Mouse (Mus musculus) heart, embryonic 13.5 days (tissue): ENCODE data around the gene Cpz. TPM values are rescaled to one million over a fixed set of nuclear protein-coding genes. Genes with fewer than 3 reads are reported as not detected.

Experiments used
- ATAC-seq: fragments of 200-750 bp; cut with Nextera tagmentation; 2 replicates; pipeline ENCODE4 v1.8.0; 2017; ENCODE audit warnings: moderate TSS enrichment; ENCODE audit not compliant: insufficient number of reproducible peaks, low FRiP score, low TSS enrichment; ENCODE audit errors: extremely low read depth
- H3K27ac ChIP-seq: fragments of 300-500 bp; sonication (generic); replicated peaks from 2 replicates; pipeline ENCODE4 v1.5.1; 2015; ENCODE audit warnings: moderate library complexity, mild to moderate bottlenecking, inconsistent platforms
- H3K27me3 ChIP-seq: fragments of 300-500 bp; sonication (generic); replicated peaks from 2 replicates; pipeline ENCODE4 v1.6.1; 2015; ENCODE audit warnings: mild to moderate bottlenecking, inconsistent platforms
- H3K36me3 ChIP-seq: fragments of 300-500 bp; sonication (generic); 2 replicates; pipeline ENCODE4 v1.6.1; 2015; ENCODE audit warnings: mild to moderate bottlenecking, inconsistent platforms
- H3K4me1 ChIP-seq: fragments of 300-500 bp; sonication (generic); 2 replicates; pipeline ENCODE4 v1.6.1; 2015; ENCODE audit warnings: inconsistent platforms
- H3K4me2 ChIP-seq: fragments of 300-500 bp; sonication (generic); 2 replicates; pipeline ENCODE4 v1.6.1; 2015; ENCODE audit warnings: inconsistent platforms, mild to moderate bottlenecking, moderate library complexity
- H3K4me3 ChIP-seq: fragments of 300-500 bp; sonication (generic); 2 replicates; pipeline ENCODE4 v1.5.1; 2015; ENCODE audit warnings: moderate library complexity, mild to moderate bottlenecking, inconsistent platforms
- H3K9ac ChIP-seq: fragments of 300-500 bp; sonication (generic); 2 replicates; pipeline ENCODE4 v1.6.1; 2015; ENCODE audit warnings: inconsistent platforms, mild to moderate bottlenecking, moderate library complexity
- H3K9me3 ChIP-seq: fragments of 300-500 bp; sonication (generic); 2 replicates; pipeline ENCODE4 v1.6.1; 2016; ENCODE audit warnings: inconsistent platforms
- WGBS: fragments of 180-500 bp; shearing (Covaris S2); methylation state at CpG from one replicate; pipeline ENCODE4 v1.1.7; 2015; ENCODE audit warnings: mixed read lengths; 5-methylcytosine and 5-hydroxymethylcytosine counted together
- polyA plus RNA-seq: library from polyadenylated mRNA; unstranded; fragments of >200 nt; fragmentation: Nextera tagmentation; extraction: Ambion mirVana; gene quantifications from 2 replicates; pipeline ENCODE4 v1.2.1, GENCODE M21; 2015

Cpz gene
- polyA plus RNA-seq, 1 experiment from 2014 or later = 10.3 TPM

GRCm38 (mm10) chr5:35552838-35553539, 27.5 kb upstream of the Cpz start:
- H3K4me3 ChIP-seq = no peak overlapping the region
- H3K4me2 ChIP-seq = no peak overlapping the region
- no peak overlapping the region for H3K27ac ChIP-seq
- H3K4me1 ChIP-seq = peaks cover 13% of the 10 kb centered on the region
- WGBS = 76% methylated on average over 4 of the region's 4 CpGs
- peaks cover 40% of the 10 kb centered on the region for H3K36me3 ChIP-seq
- H3K9me3 ChIP-seq = no peaks in the 10 kb centered on the region
- ATAC-seq = no peak
- H3K9ac ChIP-seq = no peak overlapping the region
- no peaks in the 10 kb centered on the region for H3K27me3 ChIP-seq

GRCm38 (mm10) chr5:35551855-35552837, 26.6 kb upstream of the Cpz start:
- H3K4me2 ChIP-seq = no peak overlapping the region
- no peak overlapping the region for H3K27ac ChIP-seq
- no peak overlapping the region for H3K4me3 ChIP-seq
- 0 out of 2 replicates have a peak, but pooled peaks cover 4% of the 10 kb centered on the region for H3K4me1 ChIP-seq
- peaks cover 33% of the 10 kb centered on the region for H3K36me3 ChIP-seq
- 40% methylated on average over 7 of the region's 7 CpGs for WGBS
- ATAC-seq = no peak
- H3K9me3 ChIP-seq = no peaks in the 10 kb centered on the region
- H3K27me3 ChIP-seq = peaks cover 1% of the 10 kb centered on the region; the same call in 1 of the 2 replicates
- no peak overlapping the region for H3K9ac ChIP-seq

- Histone ChIP-seq H3K27ac (no peak overlapping the region), H3K36me3 (no peaks in the 10 kb centered on the region), H3K27me3 (peaks cover 5% of the 10 kb centered on the region; the same call in 1 of the 2 replicates), H3K4me2 (no peak overlapping the region), H3K9me3 (no peaks in the 10 kb centered on the region), H3K4me1 (no peaks in the 10 kb centered on the region), H3K4me3 (no peak overlapping the region), H3K9ac (no peak overlapping the region)
- no peak for ATAC-seq
Observed at GRCm38 (mm10) chr5:35546127-35546526, 20.6 kb upstream of the Cpz start.

GRCm38 (mm10) chr5:35541059-35541790, 15.7 kb upstream of the Cpz start:
- Histone ChIP-seq H3K27me3 (peaks cover 2% of the 10 kb centered on the region; the same call in 1 of the 2 replicates), H3K9ac (no peak overlapping the region), H3K4me3 (no peak overlapping the region), H3K9me3 (no peaks in the 10 kb centered on the region), H3K4me2 (no peak overlapping the region), H3K36me3 (no peaks in the 10 kb centered on the region), H3K27ac (no peak overlapping the region), H3K4me1 (0 out of 2 replicates have a peak, but pooled peaks cover 9% of the 10 kb centered on the region)
- ATAC-seq = no peak
- 71% methylated on average over 4 of the region's 4 CpGs for WGBS

- peaks cover 5% of the 10 kb centered on the region for H3K27me3 ChIP-seq
- H3K4me3 ChIP-seq = no peak overlapping the region
- H3K9me3 ChIP-seq = no peaks in the 10 kb centered on the region
- 0 out of 2 replicates have a peak, but pooled peaks cover 9% of the 10 kb centered on the region for H3K4me1 ChIP-seq
- no peak for ATAC-seq
- H3K4me2 ChIP-seq = no peak overlapping the region
- H3K9ac ChIP-seq = no peak overlapping the region; the same call in 1 of the 2 replicates
- no peaks in the 10 kb centered on the region for H3K36me3 ChIP-seq
- no peak overlapping the region for H3K27ac ChIP-seq
- 39% methylated on average over 5 of the region's 5 CpGs for WGBS
Observed at GRCm38 (mm10) chr5:35540555-35540954, 15.1 kb upstream of the Cpz start.

- Histone ChIP-seq H3K27ac (no peak overlapping the region), H3K9me3 (no peaks in the 10 kb centered on the region), H3K9ac (no peak overlapping the region), H3K4me2 (no peak overlapping the region), H3K36me3 (no peaks in the 10 kb centered on the region), H3K4me3 (no peak overlapping the region), H3K27me3 (peaks cover 4% of the 10 kb centered on the region), H3K4me1 (0 out of 2 replicates have a peak, but pooled peaks cover 9% of the 10 kb centered on the region)
- ATAC-seq = no peak
- 45% methylated on average over 4 of the region's 4 CpGs for WGBS
Observed at GRCm38 (mm10) chr5:35539576-35539975, 14.1 kb upstream of the Cpz start.

GRCm38 (mm10) chr5:35538022-35538421, 12.5 kb upstream of the Cpz start:
- ATAC-seq = no peak
- Histone ChIP-seq H3K4me2 (no peak overlapping the region), H3K27me3 (peaks cover 2% of the 10 kb centered on the region), H3K4me3 (no peak overlapping the region), H3K36me3 (no peaks in the 10 kb centered on the region), H3K4me1 (0 out of 2 replicates have a peak, but pooled peaks cover 9% of the 10 kb centered on the region), H3K9ac (no peak overlapping the region), H3K9me3 (no peaks in the 10 kb centered on the region), H3K27ac (no peak overlapping the region)
- WGBS = 71% methylated on average over 3 of the region's 3 CpGs

GRCm38 (mm10) chr5:35537474-35537873, 12.0 kb upstream of the Cpz start:
- Histone ChIP-seq H3K4me3 (no peak overlapping the region), H3K4me1 (0 out of 2 replicates have a peak, but pooled peaks cover 9% of the 10 kb centered on the region), H3K9me3 (no peaks in the 10 kb centered on the region), H3K9ac (no peak overlapping the region), H3K4me2 (no peak overlapping the region), H3K36me3 (no peaks in the 10 kb centered on the region), H3K27me3 (peaks cover 5% of the 10 kb centered on the region), H3K27ac (no peak overlapping the region)
- WGBS = 63% methylated on average over 1 of the region's 1 CpGs
- no peak for ATAC-seq

- Histone ChIP-seq H3K27me3 (peaks cover 11% of the 10 kb centered on the region), H3K4me2 (no peak overlapping the region), H3K4me3 (no peak overlapping the region), H3K36me3 (no peaks in the 10 kb centered on the region), H3K4me1 (0 out of 2 replicates have a peak, but pooled peaks cover 9% of the 10 kb centered on the region), H3K9ac (no peak overlapping the region), H3K9me3 (no peaks in the 10 kb centered on the region), H3K27ac (no peak overlapping the region)
- no peak for ATAC-seq
- 55% methylated on average over 3 of the region's 3 CpGs for WGBS
Observed at GRCm38 (mm10) chr5:35536271-35536670, 10.8 kb upstream of the Cpz start.

GRCm38 (mm10) chr5:35531586-35531985, 6.1 kb upstream of the Cpz start:
- Histone ChIP-seq H3K4me1 (no peaks in the 10 kb centered on the region), H3K9ac (no peak overlapping the region), H3K4me3 (no peak overlapping the region), H3K27me3 (peaks cover 50% of the 10 kb centered on the region), H3K27ac (no peak overlapping the region), H3K4me2 (no peak overlapping the region), H3K36me3 (no peaks in the 10 kb centered on the region), H3K9me3 (no peaks in the 10 kb centered on the region)
- 18% methylated on average over 10 of the region's 10 CpGs for WGBS
- ATAC-seq = no peak

- no peak overlapping the region for H3K27ac ChIP-seq
- no peak overlapping the region for H3K4me2 ChIP-seq
- no peaks in the 10 kb centered on the region for H3K36me3 ChIP-seq
- ATAC-seq = no peak
- H3K4me3 ChIP-seq = no peak overlapping the region
- H3K27me3 ChIP-seq = peaks cover 59% of the 10 kb centered on the region
- no peak overlapping the region for H3K9ac ChIP-seq
- 17% methylated on average over 4 of the region's 4 CpGs for whole genome bisulfite sequencing
- no peaks in the 10 kb centered on the region for H3K9me3 ChIP-seq
- peaks cover 10% of the 10 kb centered on the region for H3K4me1 ChIP-seq
Observed at GRCm38 (mm10) chr5:35530442-35530841, 4.9 kb upstream of the Cpz start.
